Mouse (Mus musculus) left cerebral cortex, adult 11 months (tissue): ENCODE measurements at regions not wholly inside any gene's neighbourhood (a gene's known extent, or its start where the extent isn't known, plus 50 kb on each side); places are given as distances from the start of the nearest gene placed in this dataset.

Experiments
- DNase-seq: peaks from one replicate; pipeline ENCODE4 v3.0.0; 2022; ENCODE audit warnings: low spot score

- no peak for DNase-seq
Observed at GRCm38 (mm10) chr17:80891656-80892055, 52.8 kb upstream of the Tmem178 start.

GRCm38 (mm10) chr17:80889095-80889494 lies 55.3 kb upstream of the Tmem178 start:
- no peak for DNase-seq

- no peak for DNase-seq
Observed at GRCm38 (mm10) chr17:80887749-80888119, 56.7 kb upstream of the Tmem178 start.

GRCm38 (mm10) chr17:80887021-80887748 lies 57.2 kb upstream of the Tmem178 start:
- DNase-seq: no peak

GRCm38 (mm10) chr17:80886211-80886701 lies 58.2 kb upstream of the Tmem178 start:
- DNase-seq: no peak

- no peak for DNase-seq
Observed at GRCm38 (mm10) chr17:80885706-80886105, 58.7 kb upstream of the Tmem178 start.

- no peak for DNase-seq
Observed at GRCm38 (mm10) chr17:80884886-80885285, 59.5 kb upstream of the Tmem178 start.

- DNase-seq: no peak
Observed at GRCm38 (mm10) chr17:80882476-80882875, 62.0 kb upstream of the Tmem178 start.

- no peak for DNase-seq
Observed at GRCm38 (mm10) chr17:80880325-80880724, 64.1 kb upstream of the Tmem178 start.

- no peak for DNase-seq
Observed at GRCm38 (mm10) chr17:80875352-80876044, 68.9 kb upstream of the Tmem178 start.

GRCm38 (mm10) chr17:80870965-80871364 lies 73.5 kb upstream of the Tmem178 start:
- DNase-seq: no peak

- DNase-seq: no peak
Observed at GRCm38 (mm10) chr17:80862338-80862737, 82.1 kb upstream of the Tmem178 start.

- DNase-seq: no peak
Observed at GRCm38 (mm10) chr17:80846996-80847810, 97.2 kb upstream of the Tmem178 start.

GRCm38 (mm10) chr17:80845349-80845748 lies 99.1 kb upstream of the Tmem178 start:
- DNase-seq: no peak

- no peak for DNase-seq
Observed at GRCm38 (mm10) chr17:80841903-80842302, 102.5 kb upstream of the Tmem178 start.

- no peak for DNase-seq
Observed at GRCm38 (mm10) chr17:80840896-80841295, 103.5 kb upstream of the Tmem178 start.

- no peak for DNase-seq
Observed at GRCm38 (mm10) chr17:80840452-80840851, 104.0 kb upstream of the Tmem178 start.

- DNase-seq: no peak
Observed at GRCm38 (mm10) chr17:80834701-80835100, 106.4 kb upstream of the Map4k3 start.

- no peak for DNase-seq
Observed at GRCm38 (mm10) chr17:80834176-80834517, 105.9 kb upstream of the Map4k3 start.

- no peak for DNase-seq
Observed at GRCm38 (mm10) chr17:80833355-80834175, 105.3 kb upstream of the Map4k3 start.

GRCm38 (mm10) chr17:80831686-80832085 lies 103.4 kb upstream of the Map4k3 start:
- DNase-seq: no peak

- no peak for DNase-seq
Observed at GRCm38 (mm10) chr17:80827896-80828295, 99.6 kb upstream of the Map4k3 start.
